Mouse (Mus musculus): ENCODE measurements around the gene Gm4881. TPM values are rescaled to one million over a fixed set of nuclear protein-coding genes. Genes with fewer than 3 reads are reported as not detected.

Gm4881 gene
- polyA plus RNA-seq, 1 experiment from 2014 or later: not detected

DNA sequence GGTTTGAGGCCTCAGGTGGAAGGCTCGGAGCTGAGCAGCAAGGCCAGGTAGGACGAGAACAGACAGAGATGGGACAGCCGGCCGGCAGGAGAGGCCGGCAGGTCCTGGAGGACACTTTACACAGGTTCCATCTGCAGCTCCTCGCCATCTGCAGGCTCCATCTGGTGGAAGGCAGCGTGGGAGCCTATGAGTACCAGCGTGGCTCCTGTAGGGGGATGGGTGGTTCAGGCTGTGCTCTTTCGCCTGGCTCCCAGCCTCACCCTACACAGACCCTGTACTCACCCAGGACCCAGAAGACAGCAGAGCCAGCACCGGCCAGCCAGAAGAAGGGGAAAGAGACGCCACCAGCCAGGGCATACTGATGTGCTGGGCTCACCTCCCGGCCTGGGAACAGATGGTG, 25.5 kb upstream of the Gm4881 start:
- H3K4me1 ChIP-seq (ENCODE audit: control insufficient read depth in 2 of 2, insufficient read depth in 2 of 2, low read length in 2 of 2): peaks cover 5 to 9% of the 10 kb centered on the region in 2 experiments
- H3K36me3 ChIP-seq (ENCODE audit: control insufficient read depth, insufficient read depth, low read length): peaks cover 8% of the 10 kb centered on the region
- H3K27ac ChIP-seq (replicated peaks in 1 of 2; ENCODE audit: control insufficient read depth in 1 of 2, insufficient read depth in 1 of 2, low read depth in 2 of 2, low read length in 2 of 2): no peak overlapping the region
- 76% methylated on average over 12 of the region's 12 CpGs for WGBS
- H3K4me3 ChIP-seq (ENCODE audit: control insufficient read depth in 1 of 2, insufficient read depth in 1 of 2, low read depth in 1 of 2, low read length in 2 of 2): no peak overlapping the region
- no peaks in the 10 kb centered on the region for H3K9me3 ChIP-seq (ENCODE audit: control insufficient read depth, low read length)
- H3K4me2 ChIP-seq (ENCODE audit: low read length): no peak overlapping the region
- no peaks in the 10 kb centered on the region for H3K27me3 ChIP-seq (ENCODE audit: control insufficient read depth, insufficient read depth, low read length)
- ATAC-seq (ENCODE audit: insufficient number of reproducible peaks, insufficient read depth, low FRiP score, low read depth): no peak
- H3K9ac ChIP-seq (ENCODE audit: low read length): no peak overlapping the region

DNA sequence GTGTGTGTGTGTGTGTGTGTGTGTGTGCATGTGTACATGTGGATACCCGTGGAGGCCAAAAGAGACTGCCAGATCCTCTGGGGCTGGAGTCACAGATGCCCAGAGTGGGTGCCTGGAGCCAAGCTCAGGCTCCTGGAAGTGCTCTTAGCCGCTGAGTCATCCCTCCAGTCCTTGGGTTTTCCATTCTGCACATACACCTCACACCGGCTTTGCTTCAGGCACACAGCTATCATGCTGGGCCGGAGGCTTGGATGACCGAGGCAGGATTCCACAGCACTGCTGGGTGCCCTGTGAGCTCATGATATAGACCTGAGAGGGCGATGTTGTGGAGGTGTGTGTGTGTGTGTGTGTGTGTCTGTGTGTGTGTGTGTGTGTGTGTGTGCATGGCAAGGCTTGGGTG, 24.2 kb upstream of the Gm4881 start:
- H3K4me2 ChIP-seq (ENCODE audit: low read length): no peak overlapping the region
- H3K9ac ChIP-seq (ENCODE audit: low read length): no peak overlapping the region
- H3K27ac ChIP-seq (replicated peaks in 1 of 2; ENCODE audit: control insufficient read depth in 1 of 2, insufficient read depth in 1 of 2, low read depth in 2 of 2, low read length in 2 of 2): no peak overlapping the region
- H3K4me1 ChIP-seq (ENCODE audit: control insufficient read depth in 2 of 2, insufficient read depth in 2 of 2, low read length in 2 of 2): peaks cover 5 to 9% of the 10 kb centered on the region in 2 experiments
- 72% methylated on average over 6 of the region's 6 CpGs for WGBS
- H3K4me3 ChIP-seq (ENCODE audit: control insufficient read depth in 1 of 2, insufficient read depth in 1 of 2, low read depth in 1 of 2, low read length in 2 of 2): no peak overlapping the region
- H3K9me3 ChIP-seq (ENCODE audit: control insufficient read depth, low read length): no peaks in the 10 kb centered on the region
- peaks cover 8% of the 10 kb centered on the region for H3K36me3 ChIP-seq (ENCODE audit: control insufficient read depth, insufficient read depth, low read length)
- H3K27me3 ChIP-seq (ENCODE audit: control insufficient read depth, insufficient read depth, low read length): no peaks in the 10 kb centered on the region
- ATAC-seq (ENCODE audit: insufficient number of reproducible peaks, insufficient read depth, low FRiP score, low read depth): no peak

DNA sequence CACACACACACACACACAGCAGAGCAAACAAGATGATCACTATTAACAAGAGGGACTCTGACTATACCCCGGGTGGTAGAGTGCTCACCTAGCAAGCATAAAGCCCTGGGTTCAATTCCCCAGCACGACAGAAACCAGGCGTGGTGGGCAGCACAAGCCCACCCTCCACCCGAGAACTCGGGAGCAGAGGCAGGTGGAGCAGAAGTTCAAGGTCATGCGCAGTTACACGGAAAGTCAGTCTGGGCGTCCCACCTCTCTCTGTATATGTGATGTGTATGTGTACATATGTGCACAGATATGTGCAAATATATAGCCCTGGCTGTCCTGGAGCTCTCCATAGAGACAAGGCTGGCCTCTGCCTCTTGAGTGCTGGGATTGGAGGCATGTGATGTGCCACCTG, 23.7 kb upstream of the Gm4881 start:
- no peaks in the 10 kb centered on the region for H3K9me3 ChIP-seq (ENCODE audit: control insufficient read depth, low read length)
- no peak for ATAC-seq (ENCODE audit: insufficient number of reproducible peaks, insufficient read depth, low FRiP score, low read depth)
- WGBS: 75% methylated on average over 8 of the region's 8 CpGs
- no peak overlapping the region for H3K4me3 ChIP-seq (ENCODE audit: control insufficient read depth in 1 of 2, insufficient read depth in 1 of 2, low read depth in 1 of 2, low read length in 2 of 2)
- H3K27ac ChIP-seq (replicated peaks in 1 of 2; ENCODE audit: control insufficient read depth in 1 of 2, insufficient read depth in 1 of 2, low read depth in 2 of 2, low read length in 2 of 2): no peak overlapping the region
- peaks cover 5 to 9% of the 10 kb centered on the region in 2 experiments for H3K4me1 ChIP-seq (ENCODE audit: control insufficient read depth in 2 of 2, insufficient read depth in 2 of 2, low read length in 2 of 2)
- H3K27me3 ChIP-seq (ENCODE audit: control insufficient read depth, insufficient read depth, low read length): no peaks in the 10 kb centered on the region
- no peak overlapping the region for H3K9ac ChIP-seq (ENCODE audit: low read length)
- H3K36me3 ChIP-seq (ENCODE audit: control insufficient read depth, insufficient read depth, low read length): peaks cover 8% of the 10 kb centered on the region
- H3K4me2 ChIP-seq (ENCODE audit: low read length): no peak overlapping the region

- no peak overlapping the region for H3K4me3 ChIP-seq (ENCODE audit: control insufficient read depth in 1 of 2, insufficient read depth in 1 of 2, low read depth in 1 of 2, low read length in 2 of 2)
- no peak for ATAC-seq (ENCODE audit: insufficient number of reproducible peaks, insufficient read depth, low FRiP score, low read depth)
- H3K4me2 ChIP-seq (ENCODE audit: low read length): no peak overlapping the region
- H3K9me3 ChIP-seq (ENCODE audit: control insufficient read depth, low read length): no peaks in the 10 kb centered on the region
- H3K36me3 ChIP-seq (ENCODE audit: control insufficient read depth, insufficient read depth, low read length): peaks cover 6% of the 10 kb centered on the region
- WGBS: 13% methylated on average over 5 of the region's 5 CpGs
- no peak overlapping the region for H3K27ac ChIP-seq (replicated peaks in 1 of 2; ENCODE audit: control insufficient read depth in 1 of 2, insufficient read depth in 1 of 2, low read depth in 2 of 2, low read length in 2 of 2)
- no peaks in the 10 kb centered on the region for H3K4me1 ChIP-seq (ENCODE audit: control insufficient read depth in 2 of 2, insufficient read depth in 2 of 2, low read length in 2 of 2)
- no peak overlapping the region for H3K9ac ChIP-seq (ENCODE audit: low read length)
- no peaks in the 10 kb centered on the region for H3K27me3 ChIP-seq (ENCODE audit: control insufficient read depth, insufficient read depth, low read length)
These were observed 20.7 kb upstream of the Gm4881 start for GRCm38 (mm10) chr7:24964897-24965535.

DNA sequence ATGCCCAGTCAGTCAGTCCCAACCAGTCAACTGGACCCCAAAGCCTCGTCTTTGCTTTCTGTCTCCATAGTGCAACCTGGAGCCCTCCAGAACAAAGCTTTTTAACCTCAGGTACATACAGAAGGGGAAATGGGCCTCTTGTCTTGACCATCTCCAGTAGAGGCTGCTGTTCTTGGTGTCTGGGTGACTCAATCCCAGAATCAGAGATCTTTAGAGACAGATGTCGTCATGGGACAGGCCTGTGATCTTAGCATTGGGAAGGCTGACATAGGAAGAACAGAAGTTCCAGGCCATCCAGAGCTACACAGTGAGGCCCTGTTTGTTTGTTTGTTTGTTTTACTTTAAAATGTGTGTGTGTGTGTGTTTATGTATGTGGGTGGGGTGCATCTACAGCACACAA, 20.0 kb upstream of the Gm4881 start:
- no peaks in the 10 kb centered on the region for H3K4me1 ChIP-seq (ENCODE audit: control insufficient read depth in 2 of 2, insufficient read depth in 2 of 2, low read length in 2 of 2)
- no peaks in the 10 kb centered on the region for H3K36me3 ChIP-seq (ENCODE audit: control insufficient read depth, insufficient read depth, low read length)
- ATAC-seq (ENCODE audit: insufficient number of reproducible peaks, insufficient read depth, low FRiP score, low read depth): no peak
- no peak overlapping the region for H3K4me3 ChIP-seq (ENCODE audit: control insufficient read depth in 1 of 2, insufficient read depth in 1 of 2, low read depth in 1 of 2, low read length in 2 of 2)
- no peak overlapping the region for H3K9ac ChIP-seq (ENCODE audit: low read length)
- H3K27me3 ChIP-seq (ENCODE audit: control insufficient read depth, insufficient read depth, low read length): no peaks in the 10 kb centered on the region
- H3K27ac ChIP-seq (replicated peaks in 1 of 2; ENCODE audit: control insufficient read depth in 1 of 2, insufficient read depth in 1 of 2, low read depth in 2 of 2, low read length in 2 of 2): no peak overlapping the region
- no peak overlapping the region for H3K4me2 ChIP-seq (ENCODE audit: low read length)
- H3K9me3 ChIP-seq (ENCODE audit: control insufficient read depth, low read length): no peaks in the 10 kb centered on the region
- 59% methylated on average over 2 of the region's 2 CpGs for WGBS

- Histone ChIP-seq H3K27ac (replicated peaks in 1 of 2; ENCODE audit: control insufficient read depth in 1 of 2, insufficient read depth in 1 of 2, low read depth in 2 of 2, low read length in 2 of 2) (no peak overlapping the region), H3K36me3 (ENCODE audit: control insufficient read depth, insufficient read depth, low read length) (no peaks in the 10 kb centered on the region), H3K27me3 (ENCODE audit: control insufficient read depth, insufficient read depth, low read length) (peaks cover 73% of the 10 kb centered on the region), H3K4me2 (ENCODE audit: low read length) (peak overlapping the region; percentile 55), H3K4me3 (ENCODE audit: control insufficient read depth in 1 of 2, insufficient read depth in 1 of 2, low read depth in 1 of 2, low read length in 2 of 2) (peak overlapping the region; percentile 17 to 25; a peak in 3 of 4 replicates), H3K9ac (ENCODE audit: low read length) (0 out of 2 replicates have a peak overlapping the region, but pooled peaks have one; percentile 21), H3K4me1 (ENCODE audit: control insufficient read depth in 2 of 2, insufficient read depth in 2 of 2, low read length in 2 of 2) (peaks cover 3 to 11% of the 10 kb centered on the region in 2 experiments; a peak in 2 of 4 replicates), H3K9me3 (ENCODE audit: control insufficient read depth, low read length) (no peaks in the 10 kb centered on the region)
- ATAC-seq (ENCODE audit: insufficient number of reproducible peaks, insufficient read depth, low FRiP score, low read depth): no peak
- 4% methylated on average over 14 of the region's 33 CpGs for WGBS
These were observed 10.9 kb upstream of the Gm4881 start for GRCm38 (mm10) chr7:24955226-24955625.

GRCm38 (mm10) chr7:24954450-24954849, 10.2 kb upstream of the Gm4881 start:
- Histone ChIP-seq H3K9ac (ENCODE audit: low read length) (no peak overlapping the region), H3K4me3 (ENCODE audit: control insufficient read depth in 1 of 2, insufficient read depth in 1 of 2, low read depth in 1 of 2, low read length in 2 of 2) (peak overlapping the region; percentile 25 to 27), H3K9me3 (ENCODE audit: control insufficient read depth, low read length) (no peaks in the 10 kb centered on the region), H3K27ac (replicated peaks in 1 of 2; ENCODE audit: control insufficient read depth in 1 of 2, insufficient read depth in 1 of 2, low read depth in 2 of 2, low read length in 2 of 2) (no peak overlapping the region), H3K27me3 (ENCODE audit: control insufficient read depth, insufficient read depth, low read length) (peaks cover 80% of the 10 kb centered on the region), H3K4me1 (ENCODE audit: control insufficient read depth in 2 of 2, insufficient read depth in 2 of 2, low read length in 2 of 2) (peaks cover 3 to 11% of the 10 kb centered on the region in 2 experiments; a peak in 2 of 4 replicates), H3K36me3 (ENCODE audit: control insufficient read depth, insufficient read depth, low read length) (no peaks in the 10 kb centered on the region), H3K4me2 (ENCODE audit: low read length) (peak overlapping the region; percentile 55)
- ATAC-seq (ENCODE audit: insufficient number of reproducible peaks, insufficient read depth, low FRiP score, low read depth): no peak
- WGBS: 2% methylated on average over 28 of the region's 30 CpGs

DNA sequence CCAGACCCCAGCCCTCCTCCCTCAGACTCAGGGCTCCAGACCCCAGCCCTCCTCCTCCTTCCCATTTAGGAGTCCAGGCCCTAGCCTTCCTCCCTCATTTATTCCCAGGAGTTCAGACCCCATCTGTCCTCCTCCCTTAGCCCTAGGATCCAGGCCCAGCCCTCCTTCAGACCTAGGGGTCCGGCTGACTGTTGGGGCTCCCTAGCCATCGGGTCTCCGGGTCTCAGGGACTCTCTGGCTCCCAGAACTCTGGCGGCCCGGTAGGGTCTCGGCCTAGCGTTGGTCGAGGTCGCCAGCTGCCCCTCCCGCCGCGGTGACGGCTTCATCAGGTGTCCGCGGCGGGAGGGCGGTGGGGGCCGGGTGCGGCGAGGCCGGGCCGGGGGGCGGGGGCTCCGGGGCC, 9.7 kb upstream of the Gm4881 start:
- no peak for ATAC-seq (ENCODE audit: insufficient number of reproducible peaks, insufficient read depth, low FRiP score, low read depth)
- Histone ChIP-seq H3K9me3 (ENCODE audit: control insufficient read depth, low read length) (no peaks in the 10 kb centered on the region), H3K9ac (ENCODE audit: low read length) (no peak overlapping the region), H3K4me2 (ENCODE audit: low read length) (peak overlapping the region; percentile 55), H3K4me1 (ENCODE audit: control insufficient read depth in 2 of 2, insufficient read depth in 2 of 2, low read length in 2 of 2) (peaks cover 3 to 11% of the 10 kb centered on the region in 2 experiments; a peak in 2 of 4 replicates), H3K4me3 (ENCODE audit: control insufficient read depth in 1 of 2, insufficient read depth in 1 of 2, low read depth in 1 of 2, low read length in 2 of 2) (peak overlapping the region in 1 of 2 experiments; percentile 25; a peak in 2 of 4 replicates), H3K27ac (replicated peaks in 1 of 2; ENCODE audit: control insufficient read depth in 1 of 2, insufficient read depth in 1 of 2, low read depth in 2 of 2, low read length in 2 of 2) (no peak overlapping the region), H3K36me3 (ENCODE audit: control insufficient read depth, insufficient read depth, low read length) (no peaks in the 10 kb centered on the region), H3K27me3 (ENCODE audit: control insufficient read depth, insufficient read depth, low read length) (peaks cover 85% of the 10 kb centered on the region)
- 1% methylated on average over 24 of the region's 24 CpGs for WGBS

Measured in heart, embryonic 14.5 days (tissue).